Mouse (Mus musculus) urinary bladder, adult 18-20 months (tissue): ENCODE measurements around the gene Rec114.

ENCODE experiments used
- DNase-seq, 2 experiments: peaks; one replicate each; pipeline ENCODE4 v3.0.0; 2022; ENCODE audit warnings: low spot score in 2 of 2, mixed read lengths in 2 of 2

Gene Rec114

DNA sequence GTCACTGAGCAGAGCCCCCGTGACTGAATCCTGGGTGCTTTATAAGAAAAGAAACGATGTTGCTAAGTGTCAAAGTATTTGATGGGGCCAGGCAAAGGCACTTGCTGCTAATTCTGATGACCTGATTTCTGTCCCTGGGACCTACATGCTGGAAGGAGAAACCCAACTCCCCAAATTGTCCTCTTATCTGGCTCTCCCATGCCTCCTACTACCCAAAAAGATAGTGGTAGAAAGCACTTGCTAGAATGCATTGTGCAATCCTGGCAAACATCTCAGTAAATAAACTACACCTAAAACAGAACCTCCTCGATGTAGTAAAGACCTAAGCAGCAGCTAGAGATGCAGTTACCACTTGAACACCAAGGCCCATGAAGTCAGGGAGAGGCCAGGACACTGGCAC lies 81.0 kb downstream of the Rec114 start:
- no peak for DNase-seq

DNA sequence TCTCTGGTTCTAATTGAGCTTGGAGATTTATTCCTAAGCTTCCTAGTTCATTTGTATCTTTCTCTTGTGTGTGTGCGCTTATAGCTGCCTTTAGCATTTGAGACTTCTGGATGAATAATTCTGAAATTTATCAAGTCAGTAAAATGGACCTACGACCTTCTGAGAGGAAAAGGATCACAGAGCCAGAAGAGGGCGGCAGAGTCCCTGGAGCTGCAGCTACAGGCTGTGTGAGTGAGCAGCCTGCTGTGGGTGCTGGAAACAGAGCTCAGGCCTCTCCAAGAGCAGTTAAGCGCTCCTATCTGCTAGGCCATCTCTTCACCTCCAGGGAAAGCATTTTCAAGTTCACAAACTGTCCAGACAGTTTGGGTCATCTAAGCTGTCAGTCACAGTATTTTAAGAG lies 81.8 kb downstream of the Rec114 start:
- no peak for DNase-seq

DNA sequence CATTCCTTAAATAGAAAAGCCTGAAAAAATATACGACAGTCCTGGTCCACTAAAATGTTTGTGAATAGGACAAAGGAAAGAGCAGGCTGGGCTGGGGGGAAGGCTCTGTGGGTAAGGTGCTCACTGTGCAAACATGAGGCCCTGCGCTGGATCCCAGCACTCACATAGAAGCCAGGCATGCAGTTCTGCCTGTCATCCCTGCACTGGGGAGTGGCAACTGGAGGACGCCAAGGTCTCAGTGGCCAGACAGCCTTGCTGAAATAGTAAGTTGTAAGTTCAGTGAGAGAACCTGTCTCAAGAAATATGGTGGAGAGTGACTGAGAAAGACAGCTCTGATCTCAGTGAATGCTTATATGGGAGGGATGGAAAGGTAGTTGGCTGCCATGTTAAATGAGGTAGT lies 83.1 kb downstream of the Rec114 start:
- no peak for DNase-seq

DNA sequence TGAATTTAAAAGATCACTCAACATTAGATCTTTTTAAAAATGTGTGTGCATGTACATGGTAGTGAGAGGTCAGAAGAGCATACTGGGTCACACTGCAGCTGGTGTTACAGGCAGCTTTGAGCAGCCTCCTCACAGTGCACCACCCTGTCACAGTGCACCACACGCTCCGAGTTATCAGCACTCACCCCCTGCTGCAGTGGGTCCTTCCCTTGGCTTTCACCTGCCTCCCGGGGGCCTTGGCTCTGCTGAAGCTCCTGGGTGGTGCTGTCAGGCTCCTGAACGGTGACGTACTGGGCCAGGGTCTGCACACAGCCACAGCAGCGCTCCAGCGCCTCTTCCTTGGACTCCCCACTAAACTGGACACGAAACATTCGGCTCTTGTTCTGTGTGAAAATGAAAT lies 83.8 kb downstream of the Rec114 start:
- no peak for DNase-seq

DNA sequence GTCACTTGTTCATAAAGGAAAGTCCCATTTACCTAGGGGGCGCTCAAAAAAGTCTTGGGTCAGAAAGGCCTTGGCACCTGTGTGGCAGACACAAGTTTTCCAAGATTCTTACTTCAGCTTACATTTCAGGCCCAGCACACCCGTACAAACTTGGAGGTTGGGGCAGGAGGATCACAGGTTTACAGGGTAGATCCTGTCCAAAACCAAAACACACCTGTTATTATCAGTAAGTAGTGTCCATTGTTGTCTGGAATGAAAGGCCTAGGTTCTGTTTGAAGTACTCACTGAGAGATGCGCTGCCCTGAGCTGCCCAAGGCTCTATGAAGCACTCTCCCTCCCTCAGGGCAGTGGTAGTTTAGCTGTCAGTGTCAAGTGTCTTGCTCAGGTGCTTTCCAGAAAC lies 84.4 kb downstream of the Rec114 start:
- no peak for DNase-seq

DNA sequence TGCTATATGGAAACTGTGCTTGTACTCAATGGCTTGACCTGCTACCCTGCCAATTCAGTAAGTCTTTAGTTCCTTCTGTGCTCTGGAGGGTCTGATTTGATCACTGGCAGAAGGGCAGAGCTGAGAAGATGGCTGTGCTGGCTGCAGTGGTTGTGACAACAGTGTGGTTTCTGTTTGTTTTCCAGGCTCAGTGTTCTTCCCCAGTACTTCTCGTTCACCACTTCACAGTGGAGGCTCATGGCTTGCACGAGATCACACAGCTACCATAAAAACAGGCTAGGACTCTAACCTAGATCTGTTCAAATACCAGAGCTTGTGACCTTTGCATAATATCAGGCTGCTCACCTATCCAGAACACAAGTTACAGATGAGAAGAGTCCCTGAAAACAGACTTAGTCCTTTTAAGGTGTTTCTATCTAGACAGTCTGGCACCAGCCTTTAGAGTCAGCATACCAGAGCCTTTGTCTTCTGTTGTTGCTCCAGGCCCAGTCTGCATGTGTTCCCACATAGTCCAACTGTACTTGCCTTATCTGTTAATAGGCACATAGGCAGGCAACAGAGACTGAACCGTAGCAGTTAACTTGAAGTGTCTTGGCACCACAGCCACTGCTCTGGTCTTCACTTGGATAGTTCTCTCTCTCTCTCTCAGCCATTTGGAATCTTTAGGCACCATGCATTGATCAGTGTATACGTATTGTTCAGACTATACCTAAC lies 85.0 kb downstream of the Rec114 start:
- no peak for DNase-seq

DNA sequence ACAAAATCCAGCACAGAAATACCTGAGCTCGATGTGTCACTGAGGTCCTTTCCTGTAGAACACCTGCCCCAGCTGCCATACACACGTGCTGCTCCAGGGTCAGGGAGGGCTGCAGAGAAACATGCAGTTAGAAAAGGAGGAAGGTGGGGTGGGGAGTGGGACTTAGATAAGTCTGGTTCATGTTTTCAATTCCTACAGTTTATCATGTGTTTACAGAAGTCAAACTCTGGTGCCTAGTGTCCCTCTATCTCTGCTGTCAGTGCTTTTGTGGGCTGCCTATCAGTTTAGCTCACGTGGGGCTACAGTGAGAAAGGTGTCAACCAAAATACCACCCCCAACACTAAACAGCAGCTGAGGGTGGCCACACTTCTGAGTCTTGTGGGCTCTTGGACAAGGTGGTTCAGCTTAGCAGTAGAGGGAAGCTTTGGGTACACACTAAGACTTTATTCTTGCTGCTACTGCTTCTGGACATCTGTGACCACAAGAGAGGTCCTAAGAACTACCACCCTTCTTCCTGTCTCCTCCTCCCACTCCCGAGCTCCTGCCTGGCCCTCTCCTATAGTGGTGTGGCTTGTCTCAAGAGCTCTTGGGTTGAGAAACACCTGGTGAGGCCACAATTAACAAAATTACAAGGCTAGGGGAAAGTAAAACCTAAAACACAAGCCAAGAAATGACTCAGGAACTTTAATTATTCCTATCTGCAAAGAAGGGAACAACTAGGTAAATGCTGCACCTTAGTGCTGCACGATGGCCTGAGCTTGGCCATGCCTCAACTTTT lies 85.8 kb downstream of the Rec114 start:
- DNase-seq, result no peak

DNA sequence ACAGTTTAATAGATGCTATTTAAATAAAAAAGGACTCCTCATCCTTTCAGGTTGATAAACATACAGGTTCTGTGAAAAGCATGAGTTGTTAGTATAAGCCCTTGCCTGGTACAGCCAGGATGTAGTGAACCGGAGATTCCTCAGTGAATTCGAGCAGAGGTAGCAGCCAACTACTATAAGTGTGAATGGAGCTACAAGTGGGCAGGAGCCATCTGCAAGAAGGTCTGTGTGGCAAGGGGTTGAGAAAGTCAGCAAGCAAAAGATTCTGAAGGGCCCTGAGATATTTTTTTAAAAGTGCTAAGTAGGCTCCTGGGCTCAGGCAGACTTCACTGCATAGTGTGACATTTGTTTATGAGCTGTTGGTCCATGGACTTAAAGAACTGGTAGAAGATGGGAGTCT lies 86.9 kb downstream of the Rec114 start:
- DNase-seq, result no peak

DNA sequence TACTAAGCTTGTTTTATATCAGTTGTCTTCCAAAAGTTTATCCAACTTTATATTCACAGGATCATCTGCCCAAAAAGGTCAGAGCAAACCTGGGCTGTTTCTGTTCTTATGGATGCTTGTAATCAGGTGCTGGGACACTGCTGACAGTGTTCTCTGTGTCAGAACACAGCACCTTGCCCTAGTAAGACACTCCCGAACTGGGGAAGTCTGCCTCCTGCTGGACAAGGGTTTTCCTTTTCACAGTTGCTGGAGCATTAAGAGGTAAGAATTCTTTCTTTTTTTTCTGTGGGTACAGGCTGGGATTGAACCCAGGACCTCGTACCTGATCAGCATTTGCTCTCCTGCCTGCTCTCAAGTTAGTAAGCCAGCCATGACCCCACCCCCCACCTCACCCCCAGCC lies 87.4 kb downstream of the Rec114 start:
- no peak for DNase-seq

DNA sequence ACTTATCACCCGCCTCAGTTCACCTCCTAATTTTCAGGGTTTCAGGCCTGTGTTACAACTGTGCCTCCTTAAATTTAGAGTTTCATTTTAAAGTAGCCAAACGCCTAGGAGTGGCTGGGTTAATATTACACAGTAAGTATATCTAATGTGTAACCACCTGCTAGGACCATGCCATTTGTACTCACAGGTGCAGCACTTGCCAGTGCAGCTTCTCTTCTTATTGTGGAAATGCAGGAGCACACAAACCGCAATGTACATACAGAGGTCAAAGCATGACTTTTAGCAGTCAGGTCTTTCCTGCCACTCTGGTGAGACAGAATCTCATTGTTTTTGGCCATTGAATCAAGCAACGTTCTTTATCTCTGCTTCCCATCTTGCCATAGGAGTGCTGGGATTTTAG lies 89.3 kb downstream of the Rec114 start:
- no peak for DNase-seq

DNA sequence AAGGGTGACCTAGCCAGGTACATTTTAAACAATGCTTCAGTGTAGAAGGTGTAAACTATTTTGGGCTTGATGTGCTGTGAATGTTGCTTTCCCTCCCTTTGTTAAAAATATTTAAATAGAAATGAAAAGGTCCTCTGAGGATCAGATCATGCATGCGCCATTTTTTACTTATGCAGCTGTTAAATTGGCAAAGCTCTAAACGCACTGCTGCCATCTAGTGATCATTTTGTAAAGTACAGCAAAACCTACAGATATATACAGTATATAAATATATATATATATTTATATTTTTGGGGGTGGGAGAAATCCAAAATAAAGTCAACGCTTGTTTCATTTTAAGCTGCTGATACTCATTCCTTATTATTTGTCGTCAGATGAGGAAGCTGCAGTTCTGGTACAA lies 91.8 kb downstream of the Rec114 start:
- no peak for DNase-seq

DNA sequence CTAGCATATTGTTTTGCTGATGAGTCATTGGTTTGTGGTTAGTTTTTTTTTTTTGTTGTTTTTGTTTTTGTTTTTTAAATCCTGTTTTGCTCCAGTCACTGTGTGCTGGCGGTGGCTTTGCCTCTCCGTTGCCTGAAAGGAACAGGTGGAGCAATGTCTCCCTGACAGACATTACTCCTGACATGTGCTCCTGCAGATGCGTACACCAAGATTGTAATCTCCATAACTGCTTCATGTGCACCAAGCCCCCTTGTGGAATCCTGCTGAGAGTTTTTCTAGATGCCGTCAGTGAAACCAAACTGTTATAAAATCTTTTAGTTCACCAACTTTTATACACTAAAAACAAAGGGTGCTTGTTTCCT lies 94.5 kb downstream of the Rec114 start:
- DNase-seq, result no peak

DNA sequence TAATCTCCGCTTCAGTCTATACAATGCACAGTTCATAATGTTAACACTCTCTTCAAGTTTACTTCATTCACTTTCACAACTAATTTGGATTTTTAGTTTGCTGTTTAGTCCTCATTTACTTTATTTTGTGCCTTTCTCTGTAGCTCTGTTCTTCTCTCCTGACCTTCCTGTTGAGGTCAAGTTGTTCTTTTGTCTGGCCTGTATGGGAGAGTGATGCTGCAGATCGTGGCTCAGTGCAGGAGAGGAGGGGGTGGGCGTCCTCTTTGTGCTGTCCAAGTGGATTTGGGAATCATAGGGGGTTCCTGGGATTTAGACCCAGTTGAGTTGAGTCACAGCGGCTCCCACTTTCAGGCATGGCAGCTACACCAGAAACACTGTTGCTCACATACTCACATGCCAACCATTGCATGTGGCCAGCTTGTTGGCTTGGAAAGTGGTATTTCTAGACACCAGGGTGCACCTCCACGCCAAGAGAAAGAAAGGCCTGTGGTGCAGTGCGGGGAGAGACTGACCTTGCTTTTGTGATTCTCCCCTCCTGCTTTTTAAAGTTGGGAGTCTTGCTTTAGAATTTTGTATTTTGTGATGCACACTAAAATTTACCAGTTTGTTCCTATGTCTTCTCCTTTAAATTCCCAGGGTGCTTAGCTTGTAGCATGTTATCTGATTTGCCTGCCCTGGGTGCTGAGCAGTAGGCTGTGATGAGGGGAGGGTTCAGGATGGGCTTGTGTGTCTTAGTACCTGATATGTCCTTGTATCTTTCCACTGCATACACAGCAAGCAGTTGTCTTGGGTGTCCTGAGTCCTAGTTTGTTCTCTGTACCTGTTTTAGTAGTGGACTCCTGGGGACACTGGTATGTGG lies 95.1 kb downstream of the Rec114 start:
- DNase-seq, result no peak

DNA sequence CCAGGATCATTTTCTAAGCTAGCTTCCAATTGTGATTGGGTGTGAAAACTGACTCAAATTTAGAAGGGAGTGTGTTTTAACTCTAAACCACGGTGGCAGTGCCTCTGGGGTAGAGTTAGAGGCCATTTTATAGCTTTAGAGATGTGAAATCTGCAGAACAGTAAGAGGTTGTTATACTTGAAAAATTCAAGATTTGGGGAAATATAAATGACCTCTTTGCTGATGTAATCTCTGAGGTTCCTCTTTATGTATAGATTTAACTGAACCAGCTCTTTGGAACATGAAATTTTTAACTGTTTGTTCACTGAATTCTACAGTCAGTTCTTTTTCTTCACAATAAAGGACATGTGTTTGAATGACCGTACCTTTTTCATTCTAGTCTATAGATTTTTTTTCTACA lies 113.3 kb downstream of the Rec114 start:
- no peak for DNase-seq

DNA sequence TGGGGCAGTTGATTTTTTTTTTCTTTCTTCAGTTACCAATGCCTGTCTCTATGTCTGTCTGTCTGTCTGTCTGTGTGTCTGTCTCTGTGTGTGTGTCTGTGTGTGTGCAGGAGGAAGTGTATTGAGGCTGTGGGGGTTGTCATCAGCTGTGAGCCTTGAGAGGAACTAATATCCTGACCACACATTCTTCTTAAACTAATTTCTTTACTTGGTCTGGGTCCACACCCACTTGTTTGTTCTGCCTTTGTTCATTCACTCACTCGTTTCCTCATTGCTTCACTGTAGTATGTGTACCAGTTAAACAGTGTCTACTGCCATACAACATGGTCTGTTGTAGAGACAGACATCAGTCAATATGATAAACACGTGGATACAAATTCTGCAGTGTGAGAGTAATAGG lies 116.6 kb downstream of the Rec114 start:
- DNase-seq, result no peak

DNA sequence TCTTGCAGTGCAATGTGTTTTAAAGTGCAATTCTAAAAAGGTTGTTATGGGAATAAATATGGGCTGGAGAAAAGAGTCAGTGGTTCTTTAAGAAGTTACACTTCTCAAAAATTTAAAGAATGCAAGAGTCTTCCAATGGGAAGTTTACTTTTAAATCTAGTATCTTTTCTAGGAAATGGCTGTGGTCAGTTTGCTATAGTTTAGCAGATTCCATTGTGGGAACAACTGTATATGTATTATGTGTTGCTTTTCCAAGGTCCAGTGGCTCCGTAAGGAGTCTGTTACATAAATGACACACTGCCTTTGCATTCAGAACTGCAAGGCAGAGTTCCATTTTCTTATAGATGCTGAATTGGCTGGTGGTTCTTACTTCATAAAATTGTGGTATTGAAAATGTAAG lies 120.8 kb downstream of the Rec114 start:
- DNase-seq, result no peak

DNA sequence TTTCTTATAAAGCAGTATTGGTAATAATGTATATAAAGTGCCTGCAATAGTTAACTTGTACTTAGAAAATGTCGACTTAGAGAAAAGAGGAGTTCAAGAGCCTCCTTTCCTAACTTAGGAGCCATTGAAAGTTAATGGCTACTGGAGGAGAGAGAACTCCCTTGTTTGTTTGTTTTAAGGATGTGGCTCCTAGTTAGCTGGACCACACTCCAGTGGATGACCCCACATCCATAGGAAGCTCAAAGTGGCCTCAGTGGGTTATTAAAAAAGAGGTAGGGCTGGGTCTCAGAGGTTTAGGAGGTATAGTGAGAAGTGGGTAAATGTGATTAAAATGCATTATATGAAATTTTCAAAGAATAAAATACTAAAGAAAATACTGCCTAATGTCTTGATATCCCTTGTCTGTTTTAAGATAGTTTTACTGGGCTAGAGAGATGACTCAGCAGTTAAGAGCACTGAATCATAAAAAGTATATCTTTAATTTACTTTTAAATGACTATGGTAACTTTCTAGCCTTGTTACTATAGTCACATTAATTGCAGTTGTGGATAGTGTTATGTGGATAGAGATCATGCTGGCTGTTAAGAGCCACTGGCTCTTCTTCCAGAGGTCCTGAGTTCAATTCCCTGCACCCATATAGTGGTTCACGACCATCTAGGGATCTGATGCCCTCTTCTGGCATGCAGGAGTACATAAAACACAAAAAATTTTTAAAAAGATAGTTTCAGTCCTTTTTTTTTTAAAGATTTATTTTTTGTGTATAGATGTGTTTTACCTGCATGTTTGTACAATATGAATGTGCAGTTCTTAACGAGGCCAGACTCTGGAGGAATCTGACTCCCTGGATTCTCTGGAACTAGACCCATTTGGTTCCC lies 128.5 kb downstream of the Rec114 start:
- DNase-seq, result no peak

DNA sequence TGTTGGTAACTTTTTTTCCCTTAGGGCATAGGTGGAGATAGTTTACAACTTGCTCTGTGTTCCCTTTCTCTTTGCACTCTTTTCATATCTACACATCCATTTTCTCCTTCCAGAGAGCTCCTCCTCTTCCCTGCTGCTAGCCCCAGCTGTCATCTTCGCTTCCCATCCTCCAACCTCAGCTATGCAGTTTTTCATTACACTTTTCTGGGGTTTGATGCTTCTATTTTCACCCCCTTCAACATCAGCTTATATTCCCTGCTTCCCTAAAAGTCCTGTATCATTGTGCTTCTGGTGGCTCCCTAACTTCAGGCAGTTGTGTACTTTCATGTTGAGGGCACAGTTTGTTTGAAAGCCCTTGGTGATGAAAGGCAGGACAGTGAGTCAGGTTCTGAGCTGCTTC lies 130.0 kb downstream of the Rec114 start:
- DNase-seq, result no peak
